Mouse (Mus musculus): ENCODE results near the gene Rnasel. TPM values are rescaled to one million over a fixed set of nuclear protein-coding genes. Genes with fewer than 3 reads are reported as not detected.
"Not testable (repeated sequence)": the region's sequence is repeated elsewhere in the genome, so short reads cannot be mapped to it uniquely, and the experiment has no call there.

Gene Rnasel
- total and polyA plus RNA-seq, 3 experiments = 8.4 to 18.8 (median 9.2) TPM

GRCm38 (mm10) chr1:153768465-153768864, 19.2 kb downstream of the Rnasel start:
- Histone ChIP-seq H3K9me3 (replicated peaks; ENCODE audit: low read length) (no peaks in the 10 kb centered on the region), H3K4me3 (replicated peaks in 1 of 3; ENCODE audit: low read depth in 2 of 3, low read length in 2 of 3, poor library complexity in 1 of 3) (no peak overlapping the region), H3K27ac (ENCODE audit: insufficient read depth, low read depth) (no peak overlapping the region), H3K9ac (ENCODE audit: insufficient read depth, low read depth) (no peak overlapping the region), H3K4me2 (ENCODE audit: insufficient read depth, low read depth, poor library complexity, severe bottlenecking) (peak overlapping the region; percentile 17; the same call in 1 of the 2 replicates), H3K4me1 (ENCODE audit: control insufficient read depth in 1 of 2, insufficient read depth in 2 of 2) (peaks cover 20 to 38% of the 10 kb centered on the region in 2 experiments), H3K79me2 (replicated peaks; ENCODE audit: control insufficient read depth, extremely low read depth, insufficient read depth, poor library complexity, severe bottlenecking) (no peaks in the 10 kb centered on the region), H3K36me3 (replicated peaks in 1 of 2; ENCODE audit: control insufficient read depth in 1 of 2, insufficient read depth in 1 of 2, low read length in 1 of 2) (no peaks in the 10 kb centered on the region), H3K27me3 (replicated peaks) (no peaks in the 10 kb centered on the region)
- DNase-seq (ENCODE audit: extremely low read depth) = peak; percentile 20
- TF ChIP-seq E2F4 (IDR thresholded peaks at IDR 0.05; ENCODE audit: insufficient replicate concordance, low read depth, low read length) (no peak), GABPA (IDR thresholded peaks at IDR 0.05; ENCODE audit: insufficient replicate concordance, low read depth, low read length) (no peak), HCFC1 (IDR thresholded peaks at IDR 0.05; ENCODE audit: low read depth, low read length) (no peak), TCF12 (IDR thresholded peaks at IDR 0.05; ENCODE audit: low read depth, low read length) (no peak), ETS1 (conservative IDR thresholded peaks at IDR 0.05; ENCODE audit: low read depth, low read length) (no peak), MEF2A (IDR thresholded peaks at IDR 0.05; ENCODE audit: borderline replicate concordance, low read depth, low read length) (peak; percentile 46; the same call in 1 of the 2 replicates), EP300 (IDR thresholded peaks at IDR 0.05; ENCODE audit: low read length) (0 out of 2 replicates have a peak, but pooled peaks have one; percentile 32), POLR2A (IDR thresholded peaks at IDR 0.05; ENCODE audit: low read depth, low read length) (no peak)
- in situ Hi-C loops (cut with MboI; ENCODE audit: low pct_ligation_motif_present, low pct_unique_long_range_greater_than_20kb, low sequenced_read_pairs) = no loop called here
- dilution Hi-C loops (cut with MboI; ENCODE audit: extremely low pct_ligation_motif_present, extremely low pct_unique_long_range_greater_than_20kb, low sequenced_read_pairs) = no loop called here

GRCm38 (mm10) chr1:153769571-153769970, 20.3 kb downstream of the Rnasel start:
- dilution Hi-C loops (cut with MboI; ENCODE audit: extremely low pct_ligation_motif_present, extremely low pct_unique_long_range_greater_than_20kb, low sequenced_read_pairs); H3K9ac ChIP-seq (ENCODE audit: insufficient read depth, low read depth); H3K27ac ChIP-seq (ENCODE audit: insufficient read depth, low read depth); H3K9me3 ChIP-seq (replicated peaks; ENCODE audit: low read length); DNase-seq (ENCODE audit: extremely low read depth); H3K36me3 ChIP-seq (replicated peaks in 1 of 2; ENCODE audit: control insufficient read depth in 1 of 2, insufficient read depth in 1 of 2, low read length in 1 of 2); in situ Hi-C loops (cut with MboI; ENCODE audit: low pct_ligation_motif_present, low pct_unique_long_range_greater_than_20kb, low sequenced_read_pairs); H3K27me3 ChIP-seq (replicated peaks); H3K4me2 ChIP-seq (ENCODE audit: insufficient read depth, low read depth, poor library complexity, severe bottlenecking); H3K79me2 ChIP-seq (replicated peaks; ENCODE audit: control insufficient read depth, extremely low read depth, insufficient read depth, poor library complexity, severe bottlenecking); H3K4me3 ChIP-seq (replicated peaks in 1 of 3; ENCODE audit: low read depth in 2 of 3, low read length in 2 of 3, poor library complexity in 1 of 3): not testable (repeated sequence)
- H3K4me1 ChIP-seq (ENCODE audit: control insufficient read depth in 1 of 2, insufficient read depth in 2 of 2) = peaks cover 20 to 38% of the 10 kb centered on the region in 2 experiments

GRCm38 (mm10) chr1:153769998-153770775, 21.0 kb downstream of the Rnasel start:
- Histone ChIP-seq H3K4me3 (replicated peaks in 1 of 3; ENCODE audit: low read depth in 2 of 3, low read length in 2 of 3, poor library complexity in 1 of 3) (no peak overlapping the region), H3K4me2 (ENCODE audit: insufficient read depth, low read depth, poor library complexity, severe bottlenecking) (no peak overlapping the region), H3K9ac (ENCODE audit: insufficient read depth, low read depth) (no peak overlapping the region), H3K9me3 (replicated peaks; ENCODE audit: low read length) (no peaks in the 10 kb centered on the region), H3K79me2 (replicated peaks; ENCODE audit: control insufficient read depth, extremely low read depth, insufficient read depth, poor library complexity, severe bottlenecking) (no peaks in the 10 kb centered on the region), H3K36me3 (replicated peaks in 1 of 2; ENCODE audit: control insufficient read depth in 1 of 2, insufficient read depth in 1 of 2, low read length in 1 of 2) (no peaks in the 10 kb centered on the region), H3K27me3 (replicated peaks) (no peaks in the 10 kb centered on the region), H3K4me1 (ENCODE audit: control insufficient read depth in 1 of 2, insufficient read depth in 2 of 2) (peaks cover 20 to 39% of the 10 kb centered on the region in 2 experiments), H3K27ac (ENCODE audit: insufficient read depth, low read depth) (no peak overlapping the region)
- TF ChIP-seq MAX (IDR thresholded peaks at IDR 0.05; ENCODE audit: low read length) = no peak
- TF ChIP-seq UBTF (IDR thresholded peaks at IDR 0.05; ENCODE audit: low read depth, low read length) = no peak
- in situ Hi-C loops (cut with MboI; ENCODE audit: low pct_ligation_motif_present, low pct_unique_long_range_greater_than_20kb, low sequenced_read_pairs) = no loop called here
- dilution Hi-C loops (cut with MboI; ENCODE audit: extremely low pct_ligation_motif_present, extremely low pct_unique_long_range_greater_than_20kb, low sequenced_read_pairs) = no loop called here
- DNase-seq (ENCODE audit: extremely low read depth) = no peak

Measured in CH12.LX (cell line).